Mouse (Mus musculus) liver, adult (tissue): ENCODE results near the gene Eif4h.

Source experiments
- GATA4 ChIP-seq: IDR thresholded peaks from 2 replicates; pipeline ENCODE4 v1.6.1; 2014; ENCODE audit warnings: mild to moderate bottlenecking, low read length; ENCODE audit not compliant: insufficient replicate concordance

The Eif4h gene

GRCm38 (mm10) chr5:134639269-134639682 lies at the start of gene Eif4h:
Gene Eif4h, minus strand, starts transcription at chr5:134639490.
- no peak for TF ChIP-seq GATA4

DNA sequence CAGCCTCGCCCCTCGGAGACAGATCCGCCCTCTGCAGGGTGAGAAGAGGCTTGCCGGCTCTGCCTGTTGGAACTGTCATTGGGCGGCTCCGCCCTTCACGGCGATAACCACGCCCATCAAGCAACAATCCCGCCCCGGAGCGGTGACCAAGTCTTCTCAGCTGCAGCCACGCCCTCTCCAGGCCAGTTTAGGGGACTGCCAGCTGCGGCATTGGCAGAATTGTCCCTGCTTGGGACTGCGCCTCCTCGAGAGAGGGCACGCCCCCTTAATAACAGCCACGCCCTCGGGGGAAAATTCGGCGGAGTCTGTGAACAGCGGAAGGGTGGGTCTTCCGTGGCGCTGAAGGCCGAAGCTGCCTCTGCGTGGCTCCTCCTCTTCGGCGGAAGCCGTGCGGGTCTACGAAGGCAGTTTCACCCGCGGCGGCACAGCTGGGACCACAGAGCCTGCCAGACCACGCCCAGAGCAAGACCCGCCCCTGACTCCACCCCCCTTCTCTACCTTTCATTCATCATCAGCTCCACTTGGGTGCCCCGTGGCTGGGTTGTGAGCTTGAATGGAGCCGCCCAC lies 49.5 kb upstream of the Eif4h start:
- TF ChIP-seq GATA4 = no peak

DNA sequence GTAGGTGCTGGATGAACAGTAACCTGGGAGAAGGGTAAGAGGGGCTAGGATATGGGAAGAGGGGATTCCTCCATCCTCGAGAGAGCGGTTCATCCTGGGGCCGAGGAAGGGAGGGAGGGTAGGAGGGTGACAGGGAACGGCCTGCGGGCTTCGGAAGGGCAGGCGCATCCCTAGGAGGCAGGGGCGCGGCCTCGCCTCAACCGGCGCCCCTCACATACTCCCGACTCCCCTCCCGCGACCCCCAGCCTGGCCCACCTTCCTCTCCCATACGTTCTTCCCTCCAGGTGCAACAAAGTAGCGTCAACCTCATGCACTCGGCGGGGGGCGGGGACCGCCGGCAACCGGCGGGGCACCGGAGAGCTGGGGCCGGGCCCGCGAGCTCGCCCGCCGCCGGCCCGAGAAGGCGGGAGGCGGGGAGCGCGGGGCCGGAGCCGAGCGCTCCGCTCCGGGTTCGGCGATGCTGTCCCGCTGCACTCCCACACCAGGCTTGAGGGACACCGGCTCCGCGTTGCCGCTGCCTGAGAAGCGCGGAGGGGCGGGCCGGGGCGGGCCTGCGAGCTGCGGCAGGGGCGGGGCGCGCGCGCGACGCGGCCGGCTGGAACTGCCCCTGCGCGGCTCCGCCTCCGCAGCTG lies 48.9 kb upstream of the Eif4h start, which contains the start of gene Limk1:
TSS of gene Limk1 (minus strand) at position 513 of the 632 bp plus-strand sequence.
- TF ChIP-seq GATA4 = no peak

GRCm38 (mm10) chr5:134687187-134687586 lies 47.9 kb upstream of the Eif4h start:
- no peak for TF ChIP-seq GATA4

- TF ChIP-seq GATA4 = no peak
Observed at GRCm38 (mm10) chr5:134686541-134686940, 47.3 kb upstream of the Eif4h start.

GRCm38 (mm10) chr5:134684398-134684797 lies 45.1 kb upstream of the Eif4h start:
- TF ChIP-seq GATA4 = no peak

DNA sequence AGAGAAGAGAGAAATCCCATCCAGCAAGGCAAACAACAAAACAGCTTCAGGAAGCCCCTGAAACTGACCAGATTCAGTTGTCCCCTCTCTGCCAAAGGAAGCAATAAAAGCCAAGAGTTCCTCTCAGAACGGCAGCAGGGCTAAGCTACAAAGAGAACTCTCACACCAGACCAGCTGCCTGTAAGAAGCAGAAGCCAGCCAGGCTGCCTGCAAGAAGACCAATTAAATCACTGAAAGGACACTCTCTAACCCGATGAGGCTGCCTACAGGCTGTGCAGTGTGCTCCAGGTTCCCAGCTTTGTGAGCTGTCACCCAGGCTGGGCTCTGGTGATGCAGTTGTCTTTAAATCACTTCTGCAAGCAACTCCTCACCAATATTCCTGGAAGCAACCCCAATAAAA lies 44.5 kb upstream of the Eif4h start:
- TF ChIP-seq GATA4 = no peak

DNA sequence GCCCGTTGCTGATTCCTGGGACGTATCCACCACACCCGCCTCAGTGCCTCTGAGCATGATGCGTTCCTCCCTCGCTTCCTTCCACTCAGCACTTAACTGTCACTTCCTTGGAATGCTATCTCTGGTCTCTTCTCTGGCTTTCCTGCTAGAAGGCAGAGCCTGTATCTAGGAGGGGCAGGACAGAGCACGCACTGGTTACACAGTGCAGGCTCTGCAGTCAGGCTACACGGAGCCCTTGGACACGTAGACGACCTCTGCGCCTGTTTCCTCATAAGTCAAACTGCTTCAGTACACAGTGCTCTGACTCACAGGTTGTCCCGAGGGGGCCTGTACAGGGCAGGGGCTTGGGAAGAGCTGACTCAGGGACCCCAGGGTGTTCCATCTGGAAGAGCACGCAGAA lies 40.9 kb upstream of the Eif4h start:
- TF ChIP-seq GATA4 = peak; percentile 75; the same call in 1 of the 2 replicates

DNA sequence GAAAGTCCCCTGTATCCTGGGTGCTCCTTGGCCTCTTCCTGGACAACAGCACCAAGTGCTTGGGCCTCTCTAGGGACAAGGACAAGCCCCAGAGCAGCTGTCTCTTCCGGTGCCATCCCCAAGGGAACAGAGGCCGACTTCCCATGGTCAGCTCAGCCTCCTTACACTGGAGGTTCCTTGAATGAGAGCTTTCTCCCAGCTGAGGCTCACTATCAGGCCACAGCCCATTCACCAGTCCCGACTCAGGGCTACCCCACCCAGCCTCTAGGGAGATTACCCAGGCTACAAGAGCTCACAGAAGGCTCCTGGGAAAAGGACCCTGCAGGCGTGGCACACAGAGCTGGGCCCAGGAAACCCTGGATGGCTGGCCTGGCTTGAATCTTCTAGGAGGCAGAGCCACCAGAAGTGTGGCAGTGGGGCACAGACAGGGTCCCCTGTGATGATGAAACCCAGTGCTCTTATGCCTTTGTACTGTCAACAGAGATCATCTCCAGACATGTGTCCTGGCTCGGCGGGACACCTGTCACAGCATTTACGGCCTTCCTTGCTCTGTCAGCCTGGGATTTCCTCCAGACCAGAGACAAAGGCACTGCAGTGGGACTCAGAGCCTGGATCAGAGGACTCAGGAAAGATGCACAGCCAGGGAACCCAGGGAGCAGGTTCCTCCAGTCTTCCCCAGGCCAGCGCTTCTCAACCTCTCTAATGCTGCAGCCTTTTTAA lies 39.7 kb upstream of the Eif4h start:
- TF ChIP-seq GATA4 = no peak

DNA sequence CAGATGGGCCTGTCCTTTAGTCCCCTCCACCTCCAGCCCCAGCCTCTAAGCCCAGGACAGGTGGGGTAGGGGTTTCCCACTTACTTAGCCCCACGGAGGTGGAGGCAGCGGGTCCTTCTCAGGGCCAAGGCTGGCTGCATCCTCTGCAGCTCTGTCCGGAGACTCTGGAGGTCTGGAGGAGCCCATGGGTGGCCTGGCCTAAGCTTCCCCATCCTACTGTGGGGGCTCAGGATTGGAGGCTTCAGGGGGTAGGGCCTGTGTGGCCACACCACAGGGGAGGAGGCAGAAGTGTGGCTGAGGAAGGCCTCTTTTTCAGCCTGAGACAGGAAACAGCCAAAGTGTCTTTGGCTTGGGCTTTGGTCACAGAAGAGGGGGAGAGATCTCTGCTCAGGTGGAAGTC lies 38.7 kb upstream of the Eif4h start:
- TF ChIP-seq GATA4 = no peak

GRCm38 (mm10) chr5:134677491-134677890 lies 38.2 kb upstream of the Eif4h start:
- TF ChIP-seq GATA4 = no peak

GRCm38 (mm10) chr5:134675956-134676759 lies 36.9 kb upstream of the Eif4h start:
- 0 out of 2 replicates have a peak, but pooled peaks have one; percentile 20 for TF ChIP-seq GATA4

GRCm38 (mm10) chr5:134674977-134675376 lies 35.7 kb upstream of the Eif4h start:
- no peak for TF ChIP-seq GATA4

DNA sequence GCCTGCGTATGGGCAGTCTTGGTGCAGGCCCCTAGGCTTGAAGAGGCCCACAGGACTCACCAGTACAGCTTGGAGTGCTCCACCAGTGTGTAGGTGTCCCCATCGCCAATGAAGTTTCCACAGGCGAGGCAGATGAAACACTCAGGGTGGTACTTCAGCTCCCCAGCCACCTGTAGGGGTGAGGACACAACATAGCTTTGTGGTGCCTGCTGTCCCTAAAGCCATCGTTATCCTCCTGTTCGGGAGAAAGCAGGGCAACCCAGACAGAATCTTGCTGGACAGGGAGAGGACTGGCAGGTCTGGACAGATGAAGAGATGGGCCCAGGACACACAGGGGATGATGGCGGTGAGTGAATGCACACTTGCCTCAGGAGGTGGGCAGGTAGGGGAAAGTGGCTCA lies 33.3 kb upstream of the Eif4h start:
- TF ChIP-seq GATA4 = no peak

DNA sequence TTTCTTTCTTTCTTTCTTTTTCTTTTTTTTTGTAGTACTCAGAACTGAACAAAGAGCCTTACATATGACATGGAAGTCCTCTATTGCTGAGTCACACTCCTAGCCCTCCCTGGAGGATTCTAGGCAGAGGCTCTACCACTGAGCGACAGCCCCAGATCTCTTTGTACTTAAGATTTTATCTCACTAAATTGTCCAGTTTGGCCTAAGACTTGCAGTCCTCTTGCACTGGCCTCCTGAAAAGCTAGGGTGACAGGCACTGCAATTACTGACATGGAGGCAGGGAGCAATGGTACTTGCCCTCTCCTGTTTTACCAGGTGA lies 32.9 kb upstream of the Eif4h start:
- TF ChIP-seq GATA4 = no peak
